Mouse (Mus musculus) Patski (cell line): ENCODE data around the gene Stox1. TPM values are rescaled to one million over a fixed set of nuclear protein-coding genes. Genes with fewer than 3 reads are reported as not detected.
"Not testable (repeated sequence)": the region's sequence is repeated elsewhere in the genome, so short reads cannot be mapped to it uniquely, and the experiment has no call there.

Experiments
- ATAC-seq: fragments of 100-300 bp; one replicate; pipeline ENCODE4 v1.8.0; 2021
- CTCF ChIA-PET: fragments of 350-600 bp; sonication (Branson Sonifier 250); formaldehyde crosslinking; loops from one replicate; lab custom pipeline; 2022; ENCODE audit warnings: inconsistent platforms; lab: Charles Lee
- POLR2A ChIA-PET: fragments of 350-600 bp; sonication (Branson Sonifier 250); formaldehyde crosslinking; loops from one replicate; lab custom pipeline; 2022; ENCODE audit warnings: antibody characterized with exemption, inconsistent platforms; lab: Charles Lee
- DNase-seq: peaks from one replicate; pipeline ENCODE4 v3.0.0-alpha.2; 2011; ENCODE audit warnings: low read depth, low spot score
- H3K27me3 ChIP-seq: fragments of 371-371 bp; one replicate; pipeline ENCODE4 v1.5.1; 2021
- CTCF ChIP-seq: fragments of 100-300 bp; IDR thresholded peaks from one replicate; pipeline ENCODE4 v1.5.1; 2021
- in situ Hi-C: fragments of 300-500 bp; cut with MboI; formaldehyde crosslinking; loops from 3 replicates; pipeline ENCODE4 v1.11.1; 2018; ENCODE audit warnings: low pct_unique_long_range_greater_than_20kb, mixed read lengths
- polyA plus RNA-seq: library from polyadenylated mRNA; unstranded; gene quantifications from one replicate; pipeline ENCODE4 v1.2.3, GENCODE M21; 2021

Gene Stox1
- polyA plus RNA-seq = 0.06 TPM

DNA sequence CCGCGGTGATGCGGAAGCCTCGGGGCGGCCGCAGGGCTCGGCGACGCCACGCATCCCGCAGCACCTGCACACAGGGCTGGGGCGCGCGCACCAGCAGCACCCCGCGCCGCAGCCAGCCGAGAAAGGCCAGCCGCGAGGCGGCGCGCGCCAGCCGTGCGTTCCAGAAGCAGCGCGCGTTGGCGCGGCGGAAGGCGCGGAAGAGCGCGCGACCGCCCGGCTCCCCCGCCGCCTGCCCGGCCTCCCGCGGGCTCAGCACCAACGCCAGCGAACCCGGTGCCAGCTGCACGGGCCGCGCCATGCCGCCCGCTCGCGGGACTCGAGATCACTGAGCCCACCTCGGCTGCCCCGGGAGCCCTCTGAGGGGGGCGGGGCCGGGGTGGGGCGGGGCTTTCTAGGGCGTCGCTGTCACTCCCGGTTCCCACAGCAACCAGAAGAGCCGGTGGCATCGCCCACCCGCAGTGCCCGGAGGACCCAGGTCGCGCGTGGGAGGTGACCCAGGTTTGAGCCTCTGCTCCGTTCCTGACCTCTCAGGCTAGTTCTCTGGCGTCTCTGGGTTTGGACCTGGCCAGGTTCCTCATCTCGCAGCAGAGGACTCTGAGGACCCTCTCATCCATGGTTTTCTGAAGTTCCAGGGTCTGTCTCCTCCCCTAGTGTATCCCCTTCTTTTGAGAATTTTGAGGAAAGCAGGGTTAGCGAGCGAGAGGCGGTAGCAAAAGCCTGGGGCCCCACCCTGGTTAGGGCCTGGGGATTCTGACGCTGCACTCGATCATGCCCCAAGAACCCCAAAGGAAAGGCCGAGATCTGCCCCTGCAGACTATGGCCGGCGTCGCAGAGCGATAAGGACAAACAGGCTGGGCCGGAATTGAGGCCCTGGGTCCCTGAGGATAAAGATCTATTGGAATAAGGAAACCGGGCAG lies at the start of gene Stox1:
Gene Stox1, minus strand, starts transcription at position 358 of the 917 bp plus-strand sequence.
- POLR2A ChIA-PET = no interaction called here
- in situ Hi-C loops = no loop called here
- ATAC-seq = peak; percentile 84
- TF ChIP-seq CTCF = peak; percentile 82
- CTCF ChIA-PET = no interaction called here
- DNase-seq = no peak
- H3K27me3 ChIP-seq = peaks cover 8% of the 10 kb centered on the region

- DNase-seq (no peak), ATAC-seq (no peak)
- H3K27me3 ChIP-seq = no peaks in the 10 kb centered on the region
- ChIA-PET CTCF (interaction anchor here (1.2 kb wide), 1 partner anchor 12 kb away, joined by 3 read pairs; no protein-coding TSS in a partner anchor), POLR2A (no interaction called here)
- TF ChIP-seq CTCF = no peak
- in situ Hi-C loops = no loop called here
Measured at GRCm38 (mm10) chr10:62750781-62751180, 24.9 kb upstream of the Stox1 start.

DNA sequence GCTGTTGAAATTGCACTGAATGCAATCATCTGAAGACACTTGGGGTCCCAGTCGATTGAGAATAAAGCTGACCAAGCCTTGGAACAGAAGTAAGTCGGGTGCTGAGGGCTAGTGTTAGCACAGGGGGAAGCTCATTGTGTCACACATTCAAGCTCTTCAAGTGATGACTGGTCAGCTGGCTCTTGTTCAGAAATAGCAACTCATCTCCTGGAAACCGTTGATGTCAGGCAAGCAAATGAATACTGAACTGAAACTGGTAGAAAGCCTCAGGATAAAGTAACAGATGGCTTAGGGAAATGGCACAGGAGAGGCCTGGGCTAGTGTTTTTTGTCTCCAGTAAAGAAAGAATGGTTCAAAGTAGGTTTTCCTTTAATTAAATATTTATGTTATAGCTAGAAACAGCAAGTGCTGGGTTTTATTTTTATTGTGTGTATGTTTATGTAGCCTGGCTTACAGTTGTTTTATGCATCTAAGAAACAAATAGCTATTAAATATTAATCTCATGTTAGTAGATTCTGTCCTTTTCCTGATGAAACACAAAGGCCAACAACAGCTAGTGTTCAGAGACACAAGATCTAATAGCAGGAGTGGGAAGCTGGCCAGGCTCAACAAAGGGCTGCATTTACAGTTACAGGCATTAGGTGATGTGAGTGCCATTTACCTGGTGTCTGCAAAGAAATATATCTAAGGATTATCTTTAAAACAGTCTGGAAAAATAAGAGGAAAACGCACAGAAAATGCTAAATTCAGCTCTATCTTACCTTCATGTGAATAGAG lies 14.2 kb upstream of the Stox1 start:
- ChIA-PET POLR2A (no interaction called here), CTCF (interaction anchor here (1.2 kb wide), 1 partner anchor 9 kb away, joined by 5 read pairs; no protein-coding TSS in a partner anchor)
- no peak for ATAC-seq
- DNase-seq = no peak
- no peak for TF ChIP-seq CTCF
- no peaks in the 10 kb centered on the region for H3K27me3 ChIP-seq
- in situ Hi-C loops = no loop called here

GRCm38 (mm10) chr10:62736965-62737688 lies 11.2 kb upstream of the Stox1 start:
- no peaks in the 10 kb centered on the region for H3K27me3 ChIP-seq
- in situ Hi-C loops = no loop called here
- DNase-seq (no peak), ATAC-seq (no peak)
- ChIA-PET POLR2A (no interaction called here), CTCF (no interaction called here)
- no peak for TF ChIP-seq CTCF

DNA sequence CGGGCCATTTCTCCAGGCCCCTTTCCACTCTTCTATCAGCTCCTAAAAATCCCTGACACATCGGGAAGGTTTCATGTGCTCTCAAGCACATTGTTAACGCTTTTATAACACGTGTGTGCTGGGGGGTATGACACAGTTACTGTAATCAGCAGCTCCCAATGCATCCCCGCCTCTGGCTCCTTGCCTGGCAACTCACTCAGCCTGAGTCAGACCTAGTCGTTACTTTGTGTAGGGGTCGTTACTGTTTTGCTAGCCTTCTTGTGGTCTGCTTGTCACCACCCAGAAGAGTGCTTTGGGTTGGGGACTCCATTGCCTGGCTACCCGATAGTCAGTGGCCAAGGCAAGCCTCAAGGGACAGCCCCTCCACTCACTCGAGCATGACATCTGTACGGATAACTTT lies 4.9 kb upstream of the Stox1 start:
- POLR2A ChIA-PET = no interaction called here
- no peak for ATAC-seq
- in situ Hi-C loops = no loop called here
- peaks cover 8% of the 10 kb centered on the region for H3K27me3 ChIP-seq
- CTCF ChIA-PET = interaction anchor here (1.1 kb wide), 1 partner anchor 34 kb away, joined by 3 read pairs; no protein-coding TSS in a partner anchor
- no peak for TF ChIP-seq CTCF
- no peak for DNase-seq

GRCm38 (mm10) chr10:62724936-62725335 lies 992 bp downstream of the Stox1 start:
- ATAC-seq (no peak), DNase-seq (no peak)
- TF ChIP-seq CTCF = no peak
- POLR2A ChIA-PET = interaction anchor here (0.7 kb wide), 1 partner anchor 24 kb away, joined by 3 read pairs; no protein-coding TSS in a partner anchor
- CTCF ChIA-PET = no interaction called here
- in situ Hi-C loops = no loop called here
- peaks cover 8% of the 10 kb centered on the region for H3K27me3 ChIP-seq

DNA sequence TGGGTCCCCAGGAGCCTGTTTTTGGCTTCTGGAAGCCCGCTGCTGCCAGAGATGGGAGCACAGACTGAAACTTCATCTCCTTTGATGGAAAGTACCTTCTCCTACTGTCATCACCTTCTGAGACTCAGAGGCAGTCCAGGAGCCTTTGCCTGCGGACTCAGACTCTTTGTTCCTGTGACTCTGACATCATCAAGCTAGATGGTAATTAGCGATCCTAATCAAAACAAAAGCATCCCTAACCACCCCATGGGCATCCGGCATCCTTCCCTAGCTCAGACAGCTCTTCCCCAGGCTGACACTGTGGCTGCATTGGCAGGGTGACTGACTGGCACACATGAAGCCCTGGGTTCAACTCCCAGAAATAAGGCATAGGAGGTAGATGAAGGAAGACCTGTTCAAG lies 3.2 kb downstream of the Stox1 start:
- POLR2A ChIA-PET = no interaction called here
- CTCF ChIA-PET = interaction anchor here (1.3 kb wide), 1 partner anchor 23 kb away, joined by 3 read pairs; no protein-coding TSS in a partner anchor
- TF ChIP-seq CTCF = no peak
- H3K27me3 ChIP-seq = peaks cover 8% of the 10 kb centered on the region
- no peak for ATAC-seq
- in situ Hi-C loops = no loop called here
- DNase-seq = no peak

DNA sequence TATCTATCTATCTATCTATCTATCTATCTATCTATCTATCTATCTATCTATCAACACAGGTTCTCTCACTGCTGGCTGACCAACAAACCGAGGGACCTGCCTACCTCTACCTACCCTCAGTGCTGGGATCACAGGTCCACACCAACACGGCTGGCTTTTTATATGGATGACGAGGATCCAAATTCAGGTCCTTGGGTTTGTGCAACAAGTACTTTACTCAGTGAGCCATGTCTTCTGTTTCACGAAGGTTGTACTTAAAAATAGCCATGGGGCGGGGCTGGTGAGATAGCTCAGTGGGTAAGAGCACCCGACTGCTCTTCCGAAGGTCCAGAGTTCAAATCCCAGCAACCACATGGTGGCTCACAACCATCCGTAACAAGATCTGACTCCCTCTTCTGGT lies 5.4 kb downstream of the Stox1 start:
- H3K27me3 ChIP-seq, ATAC-seq, DNase-seq, CTCF ChIA-PET, POLR2A ChIA-PET, in situ Hi-C loops: not testable (repeated sequence)

GRCm38 (mm10) chr10:62713457-62713856 lies 12.5 kb downstream of the Stox1 start:
- CTCF ChIA-PET = no interaction called here
- no peaks in the 10 kb centered on the region for H3K27me3 ChIP-seq
- no peak for TF ChIP-seq CTCF
- POLR2A ChIA-PET = no interaction called here
- DNase-seq = peak; percentile 42
- peak; percentile 57 for ATAC-seq
- in situ Hi-C loops = no loop called here

DNA sequence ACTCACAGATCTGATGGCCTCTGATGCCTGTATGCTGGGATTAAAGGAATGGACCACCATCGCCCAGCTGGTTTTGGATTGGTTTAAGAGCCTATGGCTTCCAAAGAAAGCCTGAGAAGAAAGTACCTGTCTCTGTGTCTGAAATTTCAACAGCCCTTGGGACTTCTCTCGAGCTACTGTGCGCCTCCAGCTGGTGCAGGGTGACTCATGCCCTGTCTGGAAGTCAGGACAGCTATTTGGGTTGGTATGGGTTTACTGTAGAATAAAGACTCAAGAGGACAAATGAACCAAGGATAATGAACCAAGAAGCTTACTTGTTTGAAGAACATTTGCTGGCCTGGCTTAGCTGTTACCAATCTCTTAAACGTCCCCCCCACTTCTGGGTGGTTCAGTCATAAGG lies 22.3 kb downstream of the Stox1 start:
- no peak for ATAC-seq
- H3K27me3 ChIP-seq = peaks cover 6% of the 10 kb centered on the region
- CTCF ChIA-PET = no interaction called here

More for the DNA sequence above, 22.3 kb downstream of the Stox1 start:
- no peak for TF ChIP-seq CTCF
- in situ Hi-C loops = no loop called here
- no peak for DNase-seq
- POLR2A ChIA-PET = no interaction called here
